Mouse (Mus musculus) brain, embryonic 14.5 days (tissue): ENCODE results near the gene Dusp28.

Experiments
- CTCF ChIP-seq: fragments of 200-500 bp; IDR thresholded peaks from 2 replicates; pipeline ENCODE4 v1.5.1; 2012; ENCODE audit warnings: inconsistent platforms, mild to moderate bottlenecking, moderate library complexity, borderline replicate concordance; ENCODE audit not compliant: insufficient read depth, insufficient read length; ENCODE audit errors: extremely low read depth
- POLR2A ChIP-seq: fragments of 200-500 bp; IDR thresholded peaks from 2 replicates; pipeline ENCODE4 v1.6.1; 2012; ENCODE audit warnings: mild to moderate bottlenecking, inconsistent platforms, borderline replicate concordance; ENCODE audit not compliant: poor library complexity, insufficient read depth, insufficient read length, severe bottlenecking; ENCODE audit errors: extremely low read depth

- TF ChIP-seq CTCF (no peak), POLR2A (no peak)
These were observed 32.8 kb upstream of the Dusp28 start for GRCm38 (mm10) chr1:92874011-92874410.
